Mouse (Mus musculus): Measurements from ENCODE around the gene Ift43.

DNA sequence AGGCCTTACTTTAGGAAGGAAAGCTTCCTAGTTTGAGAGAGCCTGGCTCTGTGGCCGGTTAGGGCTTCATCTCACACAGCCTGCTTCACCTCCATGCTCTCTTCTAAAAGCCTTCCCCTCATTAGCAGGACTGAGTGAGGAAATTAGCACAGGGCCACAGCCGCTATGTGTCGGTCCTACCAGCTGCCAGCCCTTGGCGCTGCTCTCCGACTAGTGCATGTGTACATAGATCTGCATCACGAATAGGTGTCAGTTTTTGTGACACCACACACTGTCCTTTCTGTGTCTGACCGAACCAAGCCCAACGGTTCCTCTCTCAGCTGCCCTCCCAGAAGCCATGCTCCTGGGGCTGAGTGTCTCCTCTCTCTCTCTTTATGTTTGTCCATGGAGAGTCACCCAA lies 74.8 kb downstream of the Ift43 start:
- no peak for TF ChIP-seq ZNF384 (IDR thresholded peaks at IDR 0.05; ENCODE audit: low read depth, low read length)
- no peak for TF ChIP-seq MAFK (IDR thresholded peaks at IDR 0.05; ENCODE audit: insufficient read depth, low read depth, low read length)
